Comparison of ENCODE assay signal across 8 mouse cellular contexts in the genomic region with DNA sequence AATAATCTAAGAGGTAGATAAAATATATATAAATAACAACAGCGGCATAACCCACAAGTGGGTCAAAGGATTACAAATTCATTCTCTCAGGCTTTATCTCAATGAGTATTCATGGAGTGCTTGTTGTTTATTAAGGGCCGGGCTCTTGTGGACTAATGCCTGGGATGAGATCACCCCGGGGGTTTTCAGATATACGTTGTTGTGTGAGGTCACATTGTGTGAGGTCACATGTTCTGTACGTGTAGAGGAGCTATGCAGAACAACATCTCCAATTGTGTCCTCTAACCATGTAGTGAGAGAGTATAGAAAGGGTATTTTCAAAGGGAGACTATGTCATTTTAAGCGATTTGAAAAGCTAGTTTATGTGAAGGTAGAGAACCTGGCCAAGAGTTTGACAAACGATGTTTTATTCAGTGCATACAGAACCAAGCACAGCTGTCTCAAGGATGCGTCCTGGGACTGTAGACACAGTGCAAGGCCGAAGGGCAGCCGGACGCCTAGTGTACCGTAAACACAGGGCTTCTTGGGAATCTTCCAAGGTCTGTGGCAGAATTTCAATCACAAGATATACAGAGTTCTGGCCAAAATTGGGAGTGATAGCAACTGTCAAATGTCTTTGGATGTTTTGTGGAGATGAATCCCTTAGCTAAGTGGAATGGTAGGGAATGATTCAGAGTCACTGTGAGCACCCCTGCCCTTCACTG.
DNase-seq lines count a peak whose midpoint lies in the region; ATAC-seq and TF ChIP-seq lines count a peak whose summit lies in the region.

No protein-coding gene starts in this region.

- peak; percentile 22 to 29 for DNase-seq in left cerebral cortex, postnatal 14 days (ENCODE audit: low spot score in 2 of 2)
- no peak for DNase-seq in left cerebral cortex, adult 11 months (ENCODE audit: low spot score)
- no peak for DNase-seq in spleen, postnatal 14 days (ENCODE audit: low spot score in 2 of 2)
- no peak for DNase-seq in liver, postnatal 0 days

- H3K4me2 ChIP-seq in forebrain, embryonic 15.5 days (replicated peaks): peak overlapping the region; percentile 5; the same call in 1 of the 2 replicates
- H3K4me2 ChIP-seq in forebrain, embryonic 12.5 days: no peak overlapping the region
- no peak overlapping the region for H3K4me2 ChIP-seq in intestine, embryonic 16.5 days (ENCODE audit: low read depth, low read length)
- H3K4me2 ChIP-seq in neural tube, embryonic 15.5 days: 0 out of 2 replicates have a peak overlapping the region, but pooled peaks have one; percentile 41
- no peak overlapping the region for H3K4me2 ChIP-seq in liver, postnatal 0 days (ENCODE audit: low read depth, low read length)

- intact Hi-C loops in left cerebral cortex, postnatal 14 days (cut with DNase I): no loop called here

- no peak for TF ChIP-seq CTCF in liver, postnatal 0 days (IDR thresholded peaks at IDR 0.05; ENCODE audit: low read depth)

- no peaks in the 10 kb centered on the region for H3K27me3 ChIP-seq in forebrain, embryonic 15.5 days
- H3K27me3 ChIP-seq in forebrain, embryonic 12.5 days: no peaks in the 10 kb centered on the region
- no peaks in the 10 kb centered on the region for H3K27me3 ChIP-seq in intestine, embryonic 16.5 days (replicated peaks; ENCODE audit: control insufficient read depth, insufficient read depth, low read length)
- no peaks in the 10 kb centered on the region for H3K27me3 ChIP-seq in neural tube, embryonic 15.5 days (replicated peaks)
- no peaks in the 10 kb centered on the region for H3K27me3 ChIP-seq in liver, postnatal 0 days (ENCODE audit: insufficient read depth, low read length)

- TF ChIP-seq EP300 in liver, postnatal 0 days (IDR thresholded peaks at IDR 0.05; ENCODE audit: low read depth): no peak

- no peaks in the 10 kb centered on the region for H3K9me3 ChIP-seq in forebrain, embryonic 15.5 days
- no peaks in the 10 kb centered on the region for H3K9me3 ChIP-seq in forebrain, embryonic 12.5 days
- no peaks in the 10 kb centered on the region for H3K9me3 ChIP-seq in intestine, embryonic 16.5 days (ENCODE audit: control insufficient read depth, low read length)
- no peaks in the 10 kb centered on the region for H3K9me3 ChIP-seq in neural tube, embryonic 15.5 days (replicated peaks)
- H3K9me3 ChIP-seq in liver, postnatal 0 days (ENCODE audit: low read length): no peaks in the 10 kb centered on the region

- WGBS in forebrain, embryonic 15.5 days: 31% methylated on average over 12 of the region's 12 CpGs
- WGBS in forebrain, embryonic 12.5 days: 70% methylated on average over 12 of the region's 12 CpGs
- 43% methylated on average over 12 of the region's 12 CpGs for WGBS in intestine, embryonic 16.5 days
- 62% methylated on average over 12 of the region's 12 CpGs for WGBS in neural tube, embryonic 15.5 days
- 79% methylated on average over 12 of the region's 12 CpGs for WGBS in liver, postnatal 0 days (ENCODE audit: insufficient replicate concordance)

- peak overlapping the region; percentile 76 for H3K27ac ChIP-seq in forebrain, embryonic 15.5 days (replicated peaks)
- no peak overlapping the region for H3K27ac ChIP-seq in forebrain, embryonic 12.5 days
- H3K27ac ChIP-seq in intestine, embryonic 16.5 days (ENCODE audit: low read length): no peak overlapping the region
- 0 out of 2 replicates have a peak overlapping the region, but pooled peaks have one; percentile 28 for H3K27ac ChIP-seq in neural tube, embryonic 15.5 days (replicated peaks)
- no peak overlapping the region for H3K27ac ChIP-seq in liver, postnatal 0 days (ENCODE audit: low read depth)

- no peak overlapping the region for H3K4me3 ChIP-seq in forebrain, embryonic 15.5 days
- H3K4me3 ChIP-seq in forebrain, embryonic 12.5 days (replicated peaks): no peak overlapping the region
- H3K4me3 ChIP-seq in intestine, embryonic 16.5 days (ENCODE audit: low read length): no peak overlapping the region
- H3K4me3 ChIP-seq in neural tube, embryonic 15.5 days (replicated peaks): no peak overlapping the region
- H3K4me3 ChIP-seq in liver, postnatal 0 days (ENCODE audit: low read depth, low read length): no peak overlapping the region

- no peaks in the 10 kb centered on the region for H3K36me3 ChIP-seq in forebrain, embryonic 15.5 days
- H3K36me3 ChIP-seq in forebrain, embryonic 12.5 days (replicated peaks): no peaks in the 10 kb centered on the region
- no peaks in the 10 kb centered on the region for H3K36me3 ChIP-seq in intestine, embryonic 16.5 days (ENCODE audit: control insufficient read depth, insufficient read depth, low read length)
- no peaks in the 10 kb centered on the region for H3K36me3 ChIP-seq in neural tube, embryonic 15.5 days
- no peaks in the 10 kb centered on the region for H3K36me3 ChIP-seq in liver, postnatal 0 days (replicated peaks; ENCODE audit: insufficient read depth, low read length)

- peak; percentile 73 for ATAC-seq in forebrain, embryonic 15.5 days (replicated peaks)
- no peak; the same call in 1 of the 2 replicates for ATAC-seq in forebrain, embryonic 12.5 days (ENCODE audit: low FRiP score)
- ATAC-seq in intestine, embryonic 16.5 days: peak; percentile 48; the same call in 1 of the 2 replicates
- peak; percentile 38; the same call in 1 of the 2 replicates for ATAC-seq in neural tube, embryonic 15.5 days (ENCODE audit: low FRiP score)
- no peak for ATAC-seq in liver, postnatal 0 days

- H3K4me1 ChIP-seq in forebrain, embryonic 15.5 days: peaks cover 30% of the 10 kb centered on the region
- peaks cover 19% of the 10 kb centered on the region for H3K4me1 ChIP-seq in forebrain, embryonic 12.5 days
- H3K4me1 ChIP-seq in intestine, embryonic 16.5 days (ENCODE audit: control insufficient read depth, insufficient read depth, low read length): no peaks in the 10 kb centered on the region
- H3K4me1 ChIP-seq in neural tube, embryonic 15.5 days: peaks cover 21% of the 10 kb centered on the region
- no peaks in the 10 kb centered on the region for H3K4me1 ChIP-seq in liver, postnatal 0 days (ENCODE audit: insufficient read depth)

- no peak overlapping the region for H3K9ac ChIP-seq in forebrain, embryonic 15.5 days (replicated peaks)
- H3K9ac ChIP-seq in forebrain, embryonic 12.5 days: no peak overlapping the region
- no peak overlapping the region for H3K9ac ChIP-seq in intestine, embryonic 16.5 days (ENCODE audit: low read depth, low read length)
- H3K9ac ChIP-seq in neural tube, embryonic 15.5 days (replicated peaks): no peak overlapping the region
- no peak overlapping the region for H3K9ac ChIP-seq in liver, postnatal 0 days (replicated peaks)

Comparison
In these comparisons a context has a peak if more than half of its experiments do, and no peak if none do; other contexts are left out.
1. ATAC-seq: peak in forebrain, embryonic 15.5 days (single experiment), intestine, embryonic 16.5 days (single experiment) and neural tube, embryonic 15.5 days (single experiment); none in forebrain, embryonic 12.5 days (single experiment) and liver, postnatal 0 days (single experiment).
2. H3K27ac ChIP-seq: peak in forebrain, embryonic 15.5 days (single experiment) and neural tube, embryonic 15.5 days (single experiment); none in forebrain, embryonic 12.5 days (single experiment), intestine, embryonic 16.5 days (single experiment) and liver, postnatal 0 days (single experiment).
3. H3K4me2 ChIP-seq: peak in forebrain, embryonic 15.5 days (single experiment) and neural tube, embryonic 15.5 days (single experiment); none in forebrain, embryonic 12.5 days (single experiment), intestine, embryonic 16.5 days (single experiment) and liver, postnatal 0 days (single experiment).
4. DNase-seq: peak in left cerebral cortex, postnatal 14 days (2 of 2); none in left cerebral cortex, adult 11 months (single experiment), spleen, postnatal 14 days (0 of 2) and liver, postnatal 0 days (single experiment).